Mouse (Mus musculus): ENCODE data around the gene Sbno1.

DNA sequence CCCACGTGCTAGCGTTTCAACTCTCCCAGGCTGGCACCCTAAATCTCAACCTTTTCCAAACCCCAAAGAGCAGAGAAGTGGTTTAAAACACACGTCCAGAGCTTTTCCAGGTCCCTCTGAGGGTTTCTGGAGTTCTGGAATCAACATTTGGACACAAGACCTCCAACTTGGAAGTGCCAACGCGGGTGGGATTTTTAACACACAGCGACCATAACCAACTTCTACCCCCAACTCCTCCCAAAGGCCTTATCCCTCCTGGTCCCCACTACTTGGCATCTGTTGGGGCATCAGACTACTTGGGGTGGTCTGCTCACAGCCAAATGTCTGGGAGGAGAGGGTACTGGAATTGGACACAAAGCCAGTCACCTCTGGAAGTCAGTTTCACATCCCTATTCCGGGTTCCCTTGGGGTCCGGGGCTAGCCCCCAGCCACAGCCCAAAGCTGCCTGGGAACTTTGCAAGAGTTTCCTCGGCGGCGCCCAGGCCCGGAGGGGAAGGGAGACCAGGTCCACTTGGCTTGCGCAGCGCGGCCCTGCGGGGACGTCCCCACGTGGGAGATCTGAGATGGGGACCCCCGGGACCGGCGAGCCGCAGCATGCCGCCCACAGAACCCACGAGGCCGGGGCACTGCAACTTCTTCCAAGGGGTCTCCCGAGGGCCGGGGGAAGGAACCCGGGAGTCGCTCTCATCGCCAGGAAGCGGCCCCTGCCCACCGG lies 72.6 kb downstream of the Sbno1 start:
- TF ChIP-seq POLR2A (IDR thresholded peaks at IDR 0.05; ENCODE audit: control insufficient read depth, extremely low read depth, insufficient read depth, low read length, poor library complexity) (no peak), CTCF (IDR thresholded peaks at IDR 0.05; ENCODE audit: borderline replicate concordance, control insufficient read depth, extremely low read depth, insufficient read depth, low read length, poor library complexity) (no peak)
